In genomic region chr6:37473674-37474342, GRCm38 (mm10) we compare ENCODE assay signal across 11 mouse cellular contexts. TPM values are rescaled to one million over a fixed set of nuclear protein-coding genes. Genes with fewer than 3 reads are reported as not detected.
DNase-seq lines count a peak whose midpoint lies in the region; ATAC-seq lines count a peak whose summit lies in the region.
"Had no signal": no experiment of that assay in that cellular context is flagged by ENCODE, and none has a peak within 500 bp of the region (broad histone marks: within the 10 kb centered on the region; RNA-seq: fewer than 3 reads in every experiment).

No protein-coding gene starts in this region.

- H3K4me1 ChIP-seq in kidney, embryonic 14.5 days (ENCODE audit: control insufficient read depth, insufficient read depth, low read length): no peaks in the 10 kb centered on the region
- H3K4me1 ChIP-seq in liver, embryonic 12.5 days: peaks cover 6% of the 10 kb centered on the region; the same call in 1 of the 2 replicates
- no peaks in the 10 kb centered on the region for H3K4me1 ChIP-seq in hindbrain, embryonic 12.5 days
- H3K4me1 ChIP-seq: megakaryocyte, embryonic 14.5 days; stomach, embryonic 15.5 days had no signal

- 89% methylated on average over 4 of the region's 4 CpGs for WGBS in kidney, embryonic 14.5 days
- WGBS in liver, embryonic 12.5 days (ENCODE audit: insufficient replicate concordance): 78% methylated on average over 4 of the region's 4 CpGs
- 91% methylated on average over 4 of the region's 4 CpGs for WGBS in hindbrain, embryonic 12.5 days

- no peak overlapping the region for H3K9ac ChIP-seq in kidney, embryonic 14.5 days (ENCODE audit: low read depth, low read length)
- no peak overlapping the region for H3K9ac ChIP-seq in liver, embryonic 12.5 days
- H3K9ac ChIP-seq in hindbrain, embryonic 12.5 days: no peak overlapping the region
- H3K9ac ChIP-seq: stomach, embryonic 15.5 days had no signal

- H3K27ac ChIP-seq in kidney, embryonic 14.5 days (ENCODE audit: low read depth, low read length): no peak overlapping the region
- no peak overlapping the region for H3K27ac ChIP-seq in liver, embryonic 12.5 days
- no peak overlapping the region for H3K27ac ChIP-seq in hindbrain, embryonic 12.5 days
- H3K27ac ChIP-seq: stomach, embryonic 15.5 days had no signal

- H3K36me3 ChIP-seq in kidney, embryonic 14.5 days (ENCODE audit: control insufficient read depth, insufficient read depth, low read length): no peaks in the 10 kb centered on the region
- no peaks in the 10 kb centered on the region for H3K36me3 ChIP-seq in liver, embryonic 12.5 days
- no peaks in the 10 kb centered on the region for H3K36me3 ChIP-seq in hindbrain, embryonic 12.5 days
- H3K36me3 ChIP-seq: stomach, embryonic 15.5 days had no signal

- H3K4me2 ChIP-seq in kidney, embryonic 14.5 days (replicated peaks; ENCODE audit: low read depth, low read length): no peak overlapping the region
- H3K4me2 ChIP-seq in liver, embryonic 12.5 days: no peak overlapping the region
- no peak overlapping the region for H3K4me2 ChIP-seq in hindbrain, embryonic 12.5 days (replicated peaks)
- H3K4me2 ChIP-seq: stomach, embryonic 15.5 days had no signal

- DNase-seq in kidney, adult 11 months: peak; percentile 21
- peak; percentile 64 for DNase-seq in brain, adult 2 months (ENCODE audit: low read depth, low spot score)
- DNase-seq in natural killer cell, adult 2 months (ENCODE audit: low spot score in 2 of 2): no peak
- DNase-seq in frontal cortex, postnatal 10 days (ENCODE audit: low spot score in 2 of 2): no peak

- no peak overlapping the region for H3K4me3 ChIP-seq in kidney, embryonic 14.5 days (ENCODE audit: low read length)
- H3K4me3 ChIP-seq in liver, embryonic 12.5 days: no peak overlapping the region
- H3K4me3 ChIP-seq in hindbrain, embryonic 12.5 days: no peak overlapping the region
- H3K4me3 ChIP-seq: megakaryocyte, embryonic 14.5 days; stomach, embryonic 15.5 days had no signal

- no peak for ATAC-seq in kidney, embryonic 14.5 days (ENCODE audit: low FRiP score, low TSS enrichment)
- peak; percentile 82 for ATAC-seq in CD4-positive, CD25-positive, alpha-beta regulatory T cell, adult 4 months
- ATAC-seq in liver, embryonic 12.5 days: 0 out of 2 replicates have a peak, but pooled peaks have one; percentile 49
- no peak for ATAC-seq in hindbrain, embryonic 12.5 days (ENCODE audit: low FRiP score)

- H3K27me3 ChIP-seq in kidney, embryonic 14.5 days (ENCODE audit: control insufficient read depth, insufficient read depth, low read length): no peaks in the 10 kb centered on the region
- H3K27me3 ChIP-seq in liver, embryonic 12.5 days (replicated peaks): no peaks in the 10 kb centered on the region
- no peaks in the 10 kb centered on the region for H3K27me3 ChIP-seq in hindbrain, embryonic 12.5 days
- H3K27me3 ChIP-seq: megakaryocyte, embryonic 14.5 days; stomach, embryonic 15.5 days had no signal

- H3K9me3 ChIP-seq in kidney, embryonic 14.5 days (ENCODE audit: control insufficient read depth, low read length): no peaks in the 10 kb centered on the region
- no peaks in the 10 kb centered on the region for H3K9me3 ChIP-seq in liver, embryonic 12.5 days (replicated peaks)
- H3K9me3 ChIP-seq in hindbrain, embryonic 12.5 days (replicated peaks): no peaks in the 10 kb centered on the region
- H3K9me3 ChIP-seq: stomach, embryonic 15.5 days had no signal

RNA-seq across cellular contexts. Expression of gene Creb3l2, which starts 31.9 kb away (rescaled TPM):
- polyA plus RNA-seq in kidney, embryonic 14.5 days (2014; fragmentation: Nextera tagmentation; extraction: Ambion mirVana): 21.3 and 34.2 TPM in 2 replicates
- 1 to 10 TPM; 3.2 to 3.3 TPM for polyA plus RNA-seq in CD4-positive, CD25-positive, alpha-beta regulatory T cell, adult 4 months (2017; shearing (Covaris generic))
- 5.0 and 5.1 TPM in 2 replicates for polyA plus RNA-seq in liver, embryonic 12.5 days (2016; fragmentation: Nextera tagmentation; extraction: Ambion mirVana)
- polyA plus RNA-seq in hindbrain, embryonic 12.5 days (2016; fragmentation: Nextera tagmentation; extraction: Ambion mirVana): 14.9 and 16.7 TPM in 2 replicates

RNA-seq across cellular contexts. Expression of gene Akr1d1, which starts 56.2 kb away (rescaled TPM):
- 0.08 TPM in 1 of 2 replicates, not detected in the other for polyA plus RNA-seq in kidney, embryonic 14.5 days (2014; fragmentation: Nextera tagmentation; extraction: Ambion mirVana)
- polyA plus RNA-seq in CD4-positive, CD25-positive, alpha-beta regulatory T cell, adult 4 months (2017; shearing (Covaris generic)): not detected
- polyA plus RNA-seq in liver, embryonic 12.5 days (2016; fragmentation: Nextera tagmentation; extraction: Ambion mirVana): 0.19 and 0.36 TPM in 2 replicates
- polyA plus RNA-seq in hindbrain, embryonic 12.5 days (2016; fragmentation: Nextera tagmentation; extraction: Ambion mirVana): not detected in 2 replicates
- polyA plus RNA-seq: heart, embryonic 16.5 days had no signal

Comparison
In these comparisons a context has a peak if more than half of its experiments do, and no peak if none do; other contexts are left out.
1. DNase-seq: peak in kidney, adult 11 months (single experiment) and brain, adult 2 months (single experiment); none in natural killer cell, adult 2 months (0 of 2) and frontal cortex, postnatal 10 days (0 of 2).
2. ATAC-seq: peak in CD4-positive, CD25-positive, alpha-beta regulatory T cell, adult 4 months (single experiment) and liver, embryonic 12.5 days (single experiment); none in kidney, embryonic 14.5 days (single experiment) and hindbrain, embryonic 12.5 days (single experiment).